Mouse (Mus musculus): Measurements from ENCODE around the gene Glipr1l1.
A peak's percentile ranks its signal among the peaks of the same experiment; 100 is the strongest.
"Not testable (repeated sequence)": the region's sequence is repeated elsewhere in the genome, so short reads cannot be mapped to it uniquely, and the experiment has no call there.

Glipr1l1 gene

GRCm38 (mm10) chr10:112059702-112060582 lies at the start of gene Glipr1l1:
Glipr1l1 (plus strand) TSS chr10:112060189.
- DNase-seq = peak; percentile 21

GRCm38 (mm10) chr10:112023585-112023984 lies 36.4 kb upstream of the Glipr1l1 start:
- DNase-seq = no peak

GRCm38 (mm10) chr10:112028689-112029088 lies 31.3 kb upstream of the Glipr1l1 start:
- not testable (repeated sequence) for DNase-seq

GRCm38 (mm10) chr10:112043523-112043922 lies 16.5 kb upstream of the Glipr1l1 start:
- not testable (repeated sequence) for DNase-seq

- not testable (repeated sequence) for DNase-seq
Observed at GRCm38 (mm10) chr10:112044283-112044682, 15.7 kb upstream of the Glipr1l1 start.

GRCm38 (mm10) chr10:112051220-112051619 lies 8.8 kb upstream of the Glipr1l1 start:
- DNase-seq = no peak

- not testable (repeated sequence) for DNase-seq
Observed at GRCm38 (mm10) chr10:112051956-112052355, 8.0 kb upstream of the Glipr1l1 start.

GRCm38 (mm10) chr10:112060583-112060934 lies 570 bp downstream of the Glipr1l1 start:
- DNase-seq = not testable (repeated sequence)

- no peak for DNase-seq
Observed at GRCm38 (mm10) chr10:112080044-112080443, 20.1 kb downstream of the Glipr1l1 start.

GRCm38 (mm10) chr10:112083157-112083556 lies 23.2 kb downstream of the Glipr1l1 start, which contains the start of gene Glipr1l2:
Glipr1l2 (plus strand) TSS chr10:112083354.
- no peak for DNase-seq

- DNase-seq = peak; percentile 20
Observed at GRCm38 (mm10) chr10:112105785-112106184, 45.8 kb downstream of the Glipr1l1 start.

- no peak for DNase-seq
Observed at GRCm38 (mm10) chr10:112110401-112110800, 50.4 kb downstream of the Glipr1l1 start.

- not testable (repeated sequence) for DNase-seq
Observed at GRCm38 (mm10) chr10:112125090-112125489, 65.1 kb downstream of the Glipr1l1 start.

- DNase-seq = not testable (repeated sequence)
Observed at GRCm38 (mm10) chr10:112127682-112128230, 67.8 kb downstream of the Glipr1l1 start.
